Mouse (Mus musculus) small intestine, adult 2 months (tissue): Measurements from ENCODE around the gene Mrpl14. TPM values are rescaled to one million over a fixed set of nuclear protein-coding genes. Genes with fewer than 3 reads are reported as not detected.

ENCODE experiments used
- H3K27ac ChIP-seq: fragments of 200-500 bp; 2 replicates; pipeline ENCODE4 v1.5.1; 2012; ENCODE audit warnings: low read depth, low read length, control low read depth, inconsistent platforms; ENCODE audit not compliant: insufficient read depth
- H3K27me3 ChIP-seq: fragments of 200-500 bp; 2 replicates; pipeline ENCODE4 v1.6.1; 2012; ENCODE audit warnings: mild to moderate bottlenecking, moderate library complexity, low read length, inconsistent platforms; ENCODE audit not compliant: control insufficient read depth, insufficient read depth
- H3K36me3 ChIP-seq: fragments of 200-500 bp; 2 replicates; pipeline ENCODE4 v1.6.1; 2012; ENCODE audit warnings: mild to moderate bottlenecking, low read length, control low read depth, inconsistent platforms; ENCODE audit not compliant: control insufficient read depth, insufficient read depth
- H3K4me1 ChIP-seq: fragments of 200-500 bp; 2 replicates; pipeline ENCODE4 v1.6.1; 2012; ENCODE audit warnings: low read length, inconsistent platforms, mixed read lengths; ENCODE audit not compliant: control insufficient read depth, insufficient read depth, insufficient read length
- H3K4me3 ChIP-seq: fragments of 200-500 bp; 2 replicates; pipeline ENCODE4 v1.5.1; 2012; ENCODE audit warnings: low read depth, mild to moderate bottlenecking, control low read depth, inconsistent platforms, low read length, moderate library complexity
- CTCF ChIP-seq: fragments of 200-500 bp; IDR thresholded peaks from 2 replicates; pipeline ENCODE4 v1.5.1; 2012; ENCODE audit warnings: low read depth, mild to moderate bottlenecking, control low read depth, inconsistent platforms, low read length, moderate library complexity, mixed read lengths; ENCODE audit not compliant: insufficient replicate concordance, insufficient read length; ENCODE audit errors: extremely low read depth
- POLR2A ChIP-seq: fragments of 200-500 bp; IDR thresholded peaks from 2 replicates; pipeline ENCODE4 v1.6.1; 2012; ENCODE audit warnings: low read depth, mild to moderate bottlenecking, control low read depth, inconsistent platforms, low read length, moderate library complexity
- WGBS: fragments of 180-500 bp; shearing (Covaris S2); methylation state at CpG from one replicate; pipeline ENCODE4 v1.1.7; 2018; 5-methylcytosine and 5-hydroxymethylcytosine counted together
- polyA plus RNA-seq: library from polyadenylated mRNA; depleted of rRNA; stranded (reverse); fragments of >200 nt; gene quantifications from 2 replicates; pipeline ENCODE4 v1.2.3, GENCODE M21; 2012

Gene Mrpl14
- polyA plus RNA-seq, 1 experiment = 161 TPM

- H3K36me3 ChIP-seq = peaks cover 40% of the 10 kb centered on the region
- H3K27me3 ChIP-seq = no peaks in the 10 kb centered on the region
- H3K27ac ChIP-seq = no peak overlapping the region
- no peak for TF ChIP-seq POLR2A
- TF ChIP-seq CTCF = no peak
- no peaks in the 10 kb centered on the region for H3K4me1 ChIP-seq
- no peak overlapping the region for H3K4me3 ChIP-seq
- WGBS = 82% methylated on average over 2 of the region's 2 CpGs
These were observed 13.5 kb upstream of the Mrpl14 start for GRCm38 (mm10) chr17:45672598-45672997.

DNA sequence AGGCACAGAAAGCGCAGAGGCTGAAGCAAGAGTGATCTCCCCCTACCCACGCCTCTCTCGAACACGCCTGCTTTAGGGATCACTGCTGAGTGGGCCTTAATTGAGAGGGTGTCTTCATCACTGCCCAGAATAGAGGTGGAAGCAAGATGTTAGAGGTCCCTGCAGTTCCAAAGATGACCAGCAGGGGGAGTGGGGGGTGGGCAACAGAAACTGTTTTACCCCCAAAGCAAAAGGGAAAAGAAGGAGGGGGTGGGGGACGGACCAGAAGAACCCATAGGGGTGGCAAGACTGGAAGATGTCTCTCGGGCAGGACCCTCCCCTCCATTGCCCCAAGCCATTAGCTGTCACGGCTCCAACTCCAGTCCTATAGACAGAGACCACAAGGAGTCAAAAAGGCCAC lies 8.0 kb upstream of the Mrpl14 start:
- H3K27me3 ChIP-seq = no peaks in the 10 kb centered on the region
- TF ChIP-seq POLR2A (no peak), CTCF (peak; percentile 95)
- peaks cover 27% of the 10 kb centered on the region; the same call in 1 of the 2 replicates for H3K36me3 ChIP-seq
- no peak overlapping the region for H3K27ac ChIP-seq
- H3K4me3 ChIP-seq = no peak overlapping the region
- 0 out of 2 replicates have a peak, but pooled peaks cover 2% of the 10 kb centered on the region for H3K4me1 ChIP-seq
- 53% methylated on average over 7 of the region's 7 CpGs for WGBS

- Histone ChIP-seq H3K27me3 (no peaks in the 10 kb centered on the region), H3K4me3 (no peak overlapping the region), H3K27ac (no peak overlapping the region), H3K4me1 (peaks cover 10% of the 10 kb centered on the region), H3K36me3 (peaks cover 10% of the 10 kb centered on the region; the same call in 1 of the 2 replicates)
- WGBS = 56% methylated on average over 8 of the region's 8 CpGs
- no peak for TF ChIP-seq CTCF
- no peak for TF ChIP-seq POLR2A
These were observed 5.6 kb upstream of the Mrpl14 start for GRCm38 (mm10) chr17:45680391-45680980.

- Histone ChIP-seq H3K27ac (no peak overlapping the region), H3K4me1 (peaks cover 10% of the 10 kb centered on the region), H3K27me3 (no peaks in the 10 kb centered on the region), H3K4me3 (no peak overlapping the region), H3K36me3 (peaks cover 8% of the 10 kb centered on the region; the same call in 1 of the 2 replicates)
- TF ChIP-seq CTCF (peak; percentile 31; the same call in 1 of the 2 replicates), POLR2A (no peak)
- 98% methylated on average over 1 of the region's 1 CpGs for WGBS
These were observed 4.5 kb upstream of the Mrpl14 start for GRCm38 (mm10) chr17:45681588-45681987.

GRCm38 (mm10) chr17:45682843-45683242 lies 3.3 kb upstream of the Mrpl14 start:
- peaks cover 13% of the 10 kb centered on the region for H3K4me1 ChIP-seq
- no peak overlapping the region for H3K27ac ChIP-seq
- no peaks in the 10 kb centered on the region for H3K27me3 ChIP-seq
- H3K4me3 ChIP-seq = no peak overlapping the region
- WGBS = 34% methylated on average over 4 of the region's 4 CpGs
- no peak for TF ChIP-seq CTCF
- TF ChIP-seq POLR2A = no peak
- H3K36me3 ChIP-seq = peaks cover 3% of the 10 kb centered on the region; the same call in 1 of the 2 replicates

DNA sequence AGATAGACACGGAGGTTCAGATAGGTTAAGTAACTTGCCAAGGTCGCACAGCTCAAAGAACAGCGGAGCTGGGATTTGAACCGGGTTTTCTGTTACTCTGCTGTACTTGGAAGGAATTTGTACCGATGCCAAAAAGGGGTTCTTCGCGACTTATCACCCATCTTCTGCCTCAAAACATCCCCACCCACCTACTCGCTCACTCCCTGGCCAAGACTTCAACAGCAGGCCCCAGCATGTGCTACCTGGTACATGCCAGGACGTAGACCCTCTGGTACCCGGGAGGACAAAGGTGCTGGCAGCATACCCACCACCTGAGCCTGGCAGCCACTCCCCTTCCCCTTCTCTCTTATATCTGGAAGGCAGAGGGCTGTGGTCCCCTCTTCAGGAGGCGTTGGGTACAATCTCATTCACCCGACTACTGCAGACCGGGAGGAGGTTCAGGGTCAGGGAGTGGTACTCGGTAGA lies 1.4 kb upstream of the Mrpl14 start:
- Histone ChIP-seq H3K4me3 (peak overlapping the region; percentile 96), H3K27me3 (no peaks in the 10 kb centered on the region), H3K27ac (no peak overlapping the region), H3K36me3 (no peaks in the 10 kb centered on the region), H3K4me1 (peaks cover 16% of the 10 kb centered on the region)
- WGBS = 36% methylated on average over 14 of the region's 14 CpGs
- TF ChIP-seq POLR2A (no peak), CTCF (no peak)

DNA sequence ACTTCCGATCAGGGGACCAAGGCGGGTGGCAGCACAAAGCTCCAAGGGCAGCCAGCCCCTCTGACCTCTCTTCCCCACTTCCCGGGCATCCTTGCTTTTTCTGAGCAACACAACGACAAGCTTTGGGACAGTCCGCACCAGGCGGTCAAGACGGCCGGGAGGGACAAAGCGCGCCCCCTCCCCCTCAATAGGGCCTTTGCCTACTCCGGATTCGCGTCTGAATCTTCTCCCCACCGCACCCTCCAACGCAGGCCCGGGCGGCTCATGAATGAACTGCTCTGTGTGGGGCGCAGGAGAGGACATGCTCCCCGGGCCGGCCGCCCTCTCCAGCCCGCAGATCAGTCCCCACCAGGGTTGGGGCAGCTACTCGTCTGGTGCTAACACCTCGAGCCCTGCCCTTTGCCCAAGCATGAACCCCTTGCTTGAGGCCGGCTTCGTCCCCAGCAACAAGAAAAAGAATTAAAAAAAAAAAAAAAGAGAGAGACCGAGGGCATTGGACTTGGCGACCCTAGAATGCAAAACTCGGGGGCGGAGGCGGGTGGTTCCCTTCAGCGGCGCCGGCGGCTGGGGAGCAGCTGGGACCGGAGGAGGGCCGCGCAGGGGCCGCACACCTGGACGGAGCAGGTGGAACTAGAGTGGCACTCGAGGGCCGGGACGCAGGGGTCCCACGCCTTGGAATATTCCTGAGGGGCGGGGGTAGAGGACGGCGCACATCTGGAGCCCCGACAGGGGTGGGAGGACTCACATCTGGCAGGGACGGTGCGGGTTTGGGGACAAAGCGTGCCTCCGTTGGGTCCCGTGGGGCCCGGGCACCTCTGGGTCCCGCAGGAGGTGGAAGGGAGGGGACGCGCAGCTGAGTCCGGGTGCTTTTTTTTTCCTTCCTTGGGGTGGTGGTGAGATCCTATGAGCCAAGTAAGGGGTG lies 690 bp upstream of the Mrpl14 start:
- peak overlapping the region; percentile 96 for H3K4me3 ChIP-seq
- peaks cover 16% of the 10 kb centered on the region for H3K4me1 ChIP-seq
- peak overlapping the region; percentile 21 for H3K27ac ChIP-seq
- TF ChIP-seq CTCF (no peak), POLR2A (no peak)
- WGBS = 1% methylated on average over 58 of the region's 58 CpGs
- no peaks in the 10 kb centered on the region for H3K27me3 ChIP-seq
- H3K36me3 ChIP-seq = no peaks in the 10 kb centered on the region
